Mouse (Mus musculus): ENCODE measurements around the gene Cit.
"Not testable (repeated sequence)": the region's sequence is repeated elsewhere in the genome, so short reads cannot be mapped to it uniquely, and the experiment has no call there.

Gene Cit

GRCm38 (mm10) chr5:115844766-115845634 is at the start of gene Cit:
Gene Cit, plus strand, starts transcription at chr5:115845278.
- peak; percentile 93 for DNase-seq

- no peak for DNase-seq
Measured at GRCm38 (mm10) chr5:115799016-115799894, 45.8 kb upstream of the Cit start.

DNA sequence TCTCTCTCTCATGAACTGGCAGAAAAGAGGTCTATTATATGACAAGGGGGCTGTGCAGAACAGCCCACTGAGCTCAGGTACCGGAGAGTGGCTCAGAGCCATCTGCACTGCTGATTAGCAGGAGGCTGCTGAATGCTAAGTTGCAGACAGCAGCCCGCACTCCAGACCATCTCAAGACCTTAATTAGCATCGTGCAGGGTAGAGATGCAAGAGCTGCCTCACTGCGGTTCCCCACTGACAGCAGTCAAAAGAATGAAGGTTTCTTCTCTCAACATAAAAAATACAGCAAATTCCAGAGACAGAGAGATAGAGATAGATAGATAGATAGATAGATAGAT is 45.2 kb upstream of the Cit start:
- no peak for DNase-seq

DNA sequence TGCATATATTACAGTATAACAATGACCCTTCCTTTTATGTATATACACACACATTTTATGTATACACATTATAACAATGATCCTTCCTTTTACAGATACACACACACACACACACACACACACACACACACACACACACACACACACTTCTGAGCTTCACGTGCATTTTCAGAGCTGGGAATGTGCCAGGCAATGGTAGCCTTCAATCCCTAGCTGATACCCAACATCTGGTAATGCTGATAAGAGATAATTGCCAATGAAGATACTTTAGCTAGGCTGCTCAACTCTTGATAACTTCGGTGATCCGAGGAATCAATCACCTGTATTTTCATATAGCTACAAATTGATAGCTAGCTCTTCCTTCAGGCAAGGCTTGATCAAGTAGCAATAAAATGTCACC is 32.8 kb upstream of the Cit start:
- DNase-seq = no peak

- DNase-seq = no peak
Measured at GRCm38 (mm10) chr5:115817022-115817421, 28.1 kb upstream of the Cit start.

DNA sequence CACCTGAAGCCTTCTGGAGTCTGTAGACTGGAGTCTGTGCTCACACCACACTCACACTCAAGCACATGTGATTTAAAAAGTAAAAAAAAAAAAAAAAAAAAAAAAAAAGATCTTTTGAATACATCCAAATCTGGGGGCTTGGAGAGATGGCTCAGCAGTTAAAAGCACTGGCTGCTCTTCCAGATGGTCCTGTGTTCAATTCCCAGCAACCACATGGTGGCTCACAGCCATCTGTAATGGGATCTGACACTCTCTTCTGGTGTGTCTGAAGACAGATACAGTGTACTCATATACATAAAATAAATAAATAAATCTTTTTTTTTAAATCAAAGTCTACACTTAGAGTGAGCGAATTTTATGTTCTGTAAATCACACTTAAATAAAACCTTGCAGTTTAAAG is 27.4 kb upstream of the Cit start:
- DNase-seq = not testable (repeated sequence)

GRCm38 (mm10) chr5:115819966-115820365 is 25.1 kb upstream of the Cit start:
- DNase-seq = no peak

DNA sequence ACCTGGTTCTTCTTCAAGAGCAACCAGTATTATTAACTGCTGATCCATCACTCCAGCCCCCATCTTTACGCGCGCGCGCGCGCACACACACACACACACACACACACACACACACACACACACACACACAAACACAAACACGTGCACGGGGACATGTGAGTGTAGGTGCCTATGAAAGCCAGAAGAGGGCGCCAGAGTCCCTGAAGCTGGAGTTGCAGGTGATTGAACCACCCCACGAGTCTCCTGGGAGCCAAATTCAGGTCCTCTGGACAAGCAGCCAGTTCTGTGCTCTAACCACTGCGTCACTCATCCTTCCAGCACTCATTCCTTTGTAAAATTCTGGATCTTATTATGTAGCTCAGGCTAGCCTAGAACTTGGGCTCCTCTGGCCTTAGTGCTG is 23.9 kb upstream of the Cit start:
- DNase-seq = no peak

DNA sequence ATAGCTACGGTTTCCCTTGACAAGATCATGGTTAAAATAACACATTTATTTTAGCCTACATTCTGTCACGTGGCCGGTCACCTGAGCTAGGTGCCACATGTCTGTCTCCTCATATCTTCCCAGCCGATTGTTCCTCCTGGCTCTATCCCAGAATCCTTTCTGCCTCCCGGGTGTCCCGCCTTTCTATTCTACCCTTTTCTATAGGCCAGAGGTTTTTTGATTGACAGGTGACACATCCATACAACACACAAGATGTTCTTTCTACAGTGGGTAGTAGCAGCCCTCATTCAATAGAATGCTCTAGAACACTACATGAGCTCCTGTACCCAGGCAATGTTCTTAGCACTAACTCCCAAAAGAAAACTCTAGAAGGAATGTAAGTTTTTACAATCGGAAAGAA is 23.2 kb upstream of the Cit start:
- DNase-seq = no peak

- DNase-seq = no peak
Measured at GRCm38 (mm10) chr5:115832754-115833153, 12.3 kb upstream of the Cit start.

DNA sequence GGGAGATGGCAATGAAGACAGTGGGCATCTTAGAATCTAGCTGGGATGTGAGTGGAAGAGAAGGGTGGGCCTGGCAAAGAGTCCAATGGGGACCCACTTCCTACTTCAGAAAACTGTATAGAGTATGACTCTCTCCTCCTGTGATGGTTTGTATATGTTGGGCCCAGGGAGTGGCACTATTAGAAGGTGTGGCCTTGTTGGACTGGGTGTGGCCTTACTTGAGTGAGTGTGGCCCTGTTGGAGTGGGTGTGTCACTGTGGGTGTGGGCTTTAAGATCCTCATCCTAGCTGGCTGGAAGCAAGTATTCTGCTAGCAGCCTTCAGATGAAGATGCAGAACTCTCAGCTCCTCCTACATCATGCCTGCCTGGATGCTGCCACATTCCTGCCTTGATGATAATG is 11.3 kb upstream of the Cit start:
- DNase-seq = not testable (repeated sequence)

DNA sequence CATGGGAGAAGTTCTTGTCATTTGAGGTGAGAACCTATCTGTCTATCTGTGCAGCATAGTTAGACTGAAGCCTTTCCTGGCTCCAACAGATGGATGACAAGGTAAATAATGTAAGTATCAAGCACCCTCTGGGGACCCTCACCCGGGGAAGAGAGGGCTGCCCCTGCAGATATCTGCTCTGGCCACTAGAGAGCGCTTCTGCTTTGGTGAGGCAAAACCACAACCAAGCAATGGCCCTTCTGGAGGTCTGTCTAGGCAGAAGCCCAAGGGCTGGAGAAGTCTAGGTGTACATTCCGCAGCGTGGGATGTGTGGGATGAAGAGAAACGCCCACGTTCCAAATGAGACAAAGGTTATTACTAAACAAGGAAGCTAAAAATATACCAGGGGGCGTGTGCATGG is 9.8 kb upstream of the Cit start:
- no peak for DNase-seq

- DNase-seq = no peak
Measured at GRCm38 (mm10) chr5:115838059-115838458, 7.0 kb upstream of the Cit start.

- DNase-seq = no peak
Measured at GRCm38 (mm10) chr5:115840453-115840852, 4.6 kb upstream of the Cit start.

DNA sequence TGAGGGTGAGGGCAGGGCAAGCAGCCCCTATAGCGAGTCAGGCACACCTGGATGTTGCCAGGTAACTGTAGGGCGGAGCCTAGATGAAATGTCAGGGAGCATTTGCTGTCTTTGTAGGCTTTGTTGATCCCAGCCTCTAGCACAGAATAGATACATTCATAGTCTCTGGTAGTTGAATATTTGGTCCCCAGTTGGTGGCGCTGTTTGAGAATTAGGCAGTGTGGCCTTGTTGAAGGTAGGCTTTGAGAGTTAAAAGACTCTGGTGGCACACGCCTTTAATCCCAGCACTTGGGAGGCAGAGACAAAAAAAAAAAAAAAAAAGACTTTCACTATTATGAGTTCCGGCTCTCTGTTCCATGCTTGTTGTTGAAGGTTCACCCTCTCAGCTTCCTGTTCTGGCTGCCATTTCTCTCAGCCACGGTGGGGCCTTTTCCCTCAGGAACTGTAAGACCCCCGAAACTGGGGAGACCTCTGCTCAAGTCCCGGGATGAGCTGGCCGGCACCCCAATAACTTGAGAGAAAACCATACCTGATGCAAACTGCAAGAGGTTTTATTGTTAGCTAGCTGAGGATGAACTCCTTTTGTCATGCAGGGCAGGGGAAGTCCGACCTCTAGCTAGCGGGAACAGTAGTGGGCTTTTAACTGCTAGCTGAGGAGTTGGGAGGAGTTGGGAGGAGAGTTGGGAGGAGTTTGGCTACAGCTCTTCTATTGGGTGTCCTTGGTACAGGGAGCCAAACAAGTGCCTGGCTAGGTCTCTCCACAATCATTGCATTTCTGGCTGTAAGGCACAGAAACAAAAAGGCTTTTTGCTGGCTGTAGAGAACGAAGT is 3.9 kb upstream of the Cit start:
- DNase-seq = no peak

- DNase-seq = no peak
Measured at GRCm38 (mm10) chr5:115844368-115844765, 711 bp upstream of the Cit start.

DNA sequence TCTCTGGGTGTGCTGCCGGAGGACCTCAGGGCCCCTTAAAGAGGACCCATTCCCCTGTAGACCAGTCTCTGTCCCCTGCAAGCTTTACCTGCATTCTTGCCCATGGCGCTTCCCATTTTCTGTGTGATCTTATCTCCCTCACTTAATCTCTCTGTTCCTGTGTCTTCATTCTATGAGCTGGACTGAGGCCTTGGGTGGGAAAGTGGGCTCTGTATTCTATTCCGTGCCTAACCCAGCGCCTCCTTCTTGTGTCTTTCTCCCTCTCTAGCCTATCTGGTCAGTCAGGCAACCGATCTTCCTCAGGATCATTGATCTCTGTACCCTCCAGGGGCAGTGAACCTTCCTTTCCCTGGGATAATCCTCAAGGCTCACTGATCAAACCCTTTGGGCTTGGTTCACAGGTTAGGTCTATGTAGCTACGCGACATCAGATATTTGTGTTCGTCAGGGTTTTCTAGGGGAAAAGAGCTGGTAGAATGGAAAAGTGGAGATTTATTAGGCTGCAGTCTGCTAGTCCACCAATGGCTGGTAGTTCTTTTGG is 627 bp downstream of the Cit start:
- no peak for DNase-seq

DNA sequence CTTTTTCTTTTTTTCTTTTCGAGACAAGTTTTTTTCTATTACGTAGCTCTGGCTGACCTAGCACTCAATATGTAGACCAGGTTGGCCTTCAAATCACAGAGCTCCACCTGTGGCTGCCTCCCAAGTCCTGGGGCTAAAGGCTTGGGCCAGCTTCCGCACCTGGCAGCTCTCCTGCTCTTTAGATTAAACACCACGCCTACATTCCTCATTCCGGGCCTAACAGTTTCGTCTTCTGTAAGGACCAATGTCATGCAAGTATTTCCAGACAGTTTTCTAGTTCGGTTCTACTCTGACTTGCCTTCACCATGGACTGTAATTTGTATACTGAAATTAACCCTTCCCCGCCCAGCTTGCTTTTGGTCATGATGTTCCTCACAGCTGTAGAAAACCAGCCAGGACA is 2.1 kb downstream of the Cit start:
- DNase-seq = no peak

DNA sequence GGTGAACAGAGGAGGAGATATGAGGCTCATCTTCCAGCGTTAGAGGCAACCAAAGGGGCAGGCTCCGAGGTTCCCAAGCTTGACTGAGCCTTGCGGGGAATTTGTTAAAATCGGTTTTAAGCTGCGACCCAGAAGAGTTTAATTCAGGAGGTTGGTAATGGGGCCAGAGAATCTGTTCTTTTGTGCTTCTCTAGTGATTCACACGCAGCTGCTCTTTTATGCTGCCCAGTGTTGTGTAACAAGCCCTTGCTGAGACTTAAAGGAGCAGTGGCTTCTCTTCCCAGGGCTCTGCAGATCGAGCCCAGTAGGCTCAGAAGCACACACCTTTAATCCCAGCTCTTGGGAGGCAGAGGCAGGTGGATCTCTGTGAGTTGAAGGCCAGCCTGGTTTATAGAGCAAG is 3.4 kb downstream of the Cit start:
- no peak for DNase-seq

- no peak for DNase-seq
Measured at GRCm38 (mm10) chr5:115849263-115849829, 4.3 kb downstream of the Cit start.

GRCm38 (mm10) chr5:115850250-115851028 is 5.4 kb downstream of the Cit start:
- no peak for DNase-seq

DNA sequence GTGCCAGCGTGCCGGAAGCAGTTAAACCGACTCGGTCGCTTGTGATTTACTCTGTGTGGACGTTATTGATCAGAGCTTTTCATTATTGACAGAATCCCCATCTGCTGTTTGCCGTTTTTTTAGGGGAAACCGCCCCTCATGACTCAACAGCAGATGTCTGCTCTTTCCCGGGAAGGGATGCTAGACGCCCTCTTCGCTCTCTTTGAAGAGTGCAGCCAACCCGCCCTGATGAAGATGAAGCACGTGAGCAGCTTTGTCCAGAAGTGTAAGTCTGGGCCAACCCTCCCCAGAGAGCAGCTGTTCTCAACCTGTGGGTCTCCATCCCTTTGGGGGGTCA is 5.9 kb downstream of the Cit start:
- DNase-seq = no peak

All from right cerebral cortex, postnatal 14 days (tissue).